Mouse (Mus musculus): Measurements from ENCODE around the gene Fbxw16.
"Not testable (repeated sequence)": the region's sequence is repeated elsewhere in the genome, so short reads cannot be mapped to it uniquely, and the experiment has no call there.

Fbxw16 gene

DNA sequence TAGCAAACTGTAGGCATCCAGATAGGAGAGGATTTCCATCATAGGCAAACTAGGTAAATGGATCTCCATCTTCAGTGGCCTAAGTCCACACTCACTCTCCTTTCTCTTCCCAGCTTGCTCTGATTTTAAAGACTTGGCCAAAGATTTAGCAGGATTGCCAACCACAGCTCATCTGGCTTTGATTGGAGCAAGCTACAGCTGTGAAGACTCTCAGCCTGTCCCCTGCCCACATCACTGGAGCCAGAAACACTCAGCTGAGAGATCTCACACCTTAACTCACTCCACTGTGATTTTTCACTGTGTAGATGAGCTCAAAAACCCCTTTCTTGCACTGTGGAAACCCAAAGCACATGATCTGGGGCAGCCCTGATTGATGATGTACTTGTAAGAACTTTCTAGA is at the start of gene Fbxw16:
Gene Fbxw16, minus strand, starts transcription at position 101 of the 400 bp plus-strand sequence.
- no peak for DNase-seq

DNA sequence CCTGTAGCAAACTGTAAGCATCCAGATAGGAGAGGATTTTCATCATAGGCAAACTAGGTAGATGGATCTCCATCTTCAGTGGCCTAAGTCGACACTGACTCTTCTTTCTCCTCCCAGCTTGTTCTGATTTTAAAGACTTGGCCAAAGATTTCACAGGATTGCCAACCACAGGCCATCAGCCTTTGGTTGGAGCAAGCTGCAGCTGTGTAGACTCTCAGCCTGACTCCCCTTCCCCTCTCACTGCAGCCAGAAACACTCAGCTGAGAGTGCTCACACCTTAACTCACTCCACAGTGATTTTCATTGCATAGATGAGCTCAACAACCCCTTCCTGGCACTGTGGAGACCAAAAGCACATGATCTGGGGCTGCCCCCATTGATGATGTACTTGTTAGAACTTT is 46.8 kb upstream of the Fbxw16 start, which contains the start of gene Fbxw19:
Gene Fbxw19, minus strand, starts transcription at position 101 of the 400 bp plus-strand sequence.
- DNase-seq = not testable (repeated sequence)

DNA sequence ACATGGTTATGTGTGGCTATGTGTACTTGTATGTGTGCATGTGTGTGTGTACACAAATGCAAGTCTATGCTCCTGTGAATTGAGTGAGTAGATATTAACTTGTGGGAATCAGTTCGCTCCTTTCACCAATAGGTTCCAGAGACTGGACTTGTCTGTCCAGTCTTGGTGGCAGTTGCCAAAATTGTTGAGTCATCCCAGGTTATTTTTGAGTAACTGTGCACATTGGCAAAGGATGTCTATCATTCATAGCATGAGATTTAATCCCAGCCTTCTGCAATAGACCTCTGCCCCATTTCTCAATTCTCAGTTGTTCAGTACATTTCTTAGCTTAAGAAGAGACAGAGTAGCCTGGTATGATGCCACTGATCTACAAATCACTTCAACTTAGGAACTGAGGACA is 16.0 kb downstream of the Fbxw16 start:
- DNase-seq = no peak

DNA sequence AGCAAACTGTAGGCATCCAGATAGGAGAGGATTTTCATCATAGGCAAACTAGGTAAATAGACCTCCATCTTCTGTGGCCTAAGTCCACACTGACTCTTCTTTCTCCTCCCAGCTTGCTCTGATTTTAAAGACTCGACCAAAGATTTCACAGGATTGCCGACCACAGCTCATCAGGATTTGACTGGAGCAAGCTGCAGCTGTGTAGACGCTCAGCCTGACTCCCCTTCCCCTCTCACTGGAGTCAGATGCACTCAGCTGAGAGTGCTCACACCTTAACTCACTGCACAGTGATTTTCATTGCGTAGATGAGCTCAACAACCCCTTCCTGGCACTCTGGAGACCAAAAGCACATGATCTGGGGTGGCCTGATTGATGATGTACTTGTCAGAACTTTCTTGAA is 44.7 kb downstream of the Fbxw16 start, which contains the start of gene Fbxw22:
Gene Fbxw22, minus strand, starts transcription at position 101 of the 400 bp plus-strand sequence.
- not testable (repeated sequence) for DNase-seq

Measured in cerebellum, adult 9-10 months (tissue).